Mouse (Mus musculus) granulocyte monocyte progenitor cell, adult 5-6 weeks (primary cell): Measurements from ENCODE around the gene Kcnmb4. TPM values are rescaled to one million over a fixed set of nuclear protein-coding genes. Genes with fewer than 3 reads are reported as not detected.

Experiments
- total RNA-seq, 2 experiments: library from RNA; stranded (forward) in 1 of 2; stranded (reverse) in 1 of 2; fragments of 200-712, 200-1000 nt in 1 of 2; fragments of >200 nt in 1 of 2; fragmentation: Nextera tagmentation in 1 of 2; gene quantifications; 2 replicates each; pipeline ENCODE4 v1.2.3; 2014 to 2017

The Kcnmb4 gene
- total RNA-seq, 2 experiments from 2014 or later: not detected

Other genes with a start within 250 kb of the Kcnmb4 start
- not detected in 2 replicates for gene Ptprb, start 198.4 kb downstream of the Kcnmb4 start, total RNA-seq (2014; fragmentation: Nextera tagmentation)
- gene Ptprb, start 198.4 kb downstream of the Kcnmb4 start, total RNA-seq (2017): not detected in 2 replicates
- gene Cnot2, start 107.6 kb upstream of the Kcnmb4 start, total RNA-seq (2014; fragmentation: Nextera tagmentation): 83.5 and 98.9 TPM in 2 replicates
- 108 and 117 TPM in 2 replicates for gene Cnot2, start 107.6 kb upstream of the Kcnmb4 start, total RNA-seq (2017)